Mouse (Mus musculus) heart, postnatal 14 days (tissue): ENCODE measurements around the gene Tln2. TPM values are rescaled to one million over a fixed set of nuclear protein-coding genes. Genes with fewer than 3 reads are reported as not detected.

ENCODE experiments used
- DNase-seq, 2 experiments: peaks; one replicate each; pipeline ENCODE4 v3.0.0; 2021 to 2022
- intact Hi-C: fragments of 180-260 bp; cut with DNase I; formaldehyde crosslinking; loops from one replicate; pipeline ENCODE4 v1.15.1; 2025
- total RNA-seq, 2 experiments: library from RNA; stranded (reverse); gene quantifications; 2 replicates each; pipeline ENCODE4 v1.2.3; 2021

Gene Tln2
- total RNA-seq, 2 experiments from 2014 or later: 77.2 to 87.0 TPM

DNA sequence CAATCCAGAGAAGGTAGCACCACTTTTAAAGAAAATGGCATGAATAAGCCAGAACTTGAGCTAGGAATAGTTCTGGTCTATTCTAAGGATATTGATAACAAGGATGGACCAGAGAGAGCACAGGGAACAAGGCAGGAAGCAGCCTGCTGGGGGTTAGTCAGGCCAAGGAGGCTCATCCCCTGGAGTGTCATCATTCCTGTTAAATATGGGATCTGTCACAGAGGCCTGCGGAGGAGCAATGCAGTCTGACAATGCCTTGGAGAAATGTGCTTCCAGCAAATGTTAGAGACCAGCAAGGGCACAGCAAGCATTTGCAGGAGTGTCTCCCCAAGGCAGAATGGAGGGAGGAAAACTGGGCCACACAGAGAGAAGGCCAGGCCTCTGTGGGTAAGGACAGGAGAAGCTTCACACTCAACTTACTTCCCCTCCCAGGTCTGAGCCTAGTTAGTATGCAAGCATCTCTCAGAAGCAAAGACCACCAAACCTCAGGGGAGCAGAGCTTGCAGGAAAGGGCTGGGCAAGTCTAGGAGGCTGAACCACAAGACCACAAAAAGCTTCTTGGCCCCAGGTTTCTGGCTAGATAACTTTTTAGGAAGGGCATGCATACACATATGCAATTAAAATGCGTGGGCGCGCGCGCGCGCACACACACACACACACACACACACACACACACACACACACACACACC, 9.5 kb downstream of the Tln2 start:
- intact Hi-C loops: no loop called here
- no peak for DNase-seq

DNA sequence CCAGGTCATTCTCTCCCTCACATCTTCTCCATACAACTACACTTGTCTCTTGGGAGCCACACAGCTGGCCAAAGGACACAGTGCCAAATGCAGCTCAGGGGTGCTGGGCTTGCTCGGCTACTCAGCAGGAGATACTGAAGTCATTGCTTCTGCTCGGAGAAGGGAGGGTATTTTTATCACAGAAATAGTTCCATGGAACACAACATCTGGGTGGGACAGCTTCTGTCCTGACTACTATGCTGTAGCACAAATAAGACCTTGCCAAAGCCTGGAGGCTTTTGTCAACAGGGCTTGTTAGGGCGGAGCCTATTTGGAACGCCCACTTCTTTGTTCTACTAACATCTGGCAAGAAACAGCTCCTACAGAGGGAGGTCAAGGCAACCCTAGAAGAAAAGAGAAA, 10.2 kb downstream of the Tln2 start:
- intact Hi-C loops: no loop called here
- peak; percentile 75 to 80 for DNase-seq

DNA sequence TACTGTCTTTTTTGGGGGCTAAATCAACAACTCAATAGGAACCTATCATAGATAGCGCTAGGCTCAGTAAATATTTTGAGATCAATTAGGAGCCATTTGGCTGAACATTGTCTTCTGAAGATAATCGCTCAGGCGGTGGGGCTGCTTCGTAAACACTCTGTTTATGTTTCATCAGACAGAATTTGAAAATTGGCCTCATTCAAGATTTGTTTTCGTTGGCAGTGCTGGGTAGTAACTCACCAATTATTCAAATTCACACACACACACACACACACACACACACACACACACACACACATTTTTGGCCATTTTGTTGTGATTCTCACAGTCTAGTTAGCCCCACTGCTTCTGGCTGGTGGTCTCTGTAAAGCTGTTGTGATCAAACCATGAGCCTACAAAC, 12.9 kb downstream of the Tln2 start:
- no peak for DNase-seq
- intact Hi-C loops: no loop called here

DNA sequence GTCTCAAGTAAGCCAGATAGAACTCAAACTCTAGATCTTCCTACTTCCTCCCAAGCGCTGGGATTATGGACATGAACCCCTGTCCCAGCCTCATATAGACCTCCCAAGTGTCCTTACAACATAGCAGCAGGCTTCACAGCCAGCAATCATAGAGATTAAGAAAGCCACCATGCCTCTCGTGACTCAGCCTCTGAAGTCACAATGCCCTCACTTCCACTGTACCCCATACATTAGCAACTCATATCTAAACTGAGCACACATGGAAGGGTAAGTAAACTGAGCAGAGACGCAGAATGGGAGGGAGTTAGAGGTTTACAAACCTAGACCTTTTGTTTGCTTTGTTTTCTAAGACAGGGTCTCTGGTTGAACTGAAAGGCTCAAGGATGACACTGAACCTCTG, 13.7 kb downstream of the Tln2 start:
- DNase-seq: no peak
- intact Hi-C loops: no loop called here

DNA sequence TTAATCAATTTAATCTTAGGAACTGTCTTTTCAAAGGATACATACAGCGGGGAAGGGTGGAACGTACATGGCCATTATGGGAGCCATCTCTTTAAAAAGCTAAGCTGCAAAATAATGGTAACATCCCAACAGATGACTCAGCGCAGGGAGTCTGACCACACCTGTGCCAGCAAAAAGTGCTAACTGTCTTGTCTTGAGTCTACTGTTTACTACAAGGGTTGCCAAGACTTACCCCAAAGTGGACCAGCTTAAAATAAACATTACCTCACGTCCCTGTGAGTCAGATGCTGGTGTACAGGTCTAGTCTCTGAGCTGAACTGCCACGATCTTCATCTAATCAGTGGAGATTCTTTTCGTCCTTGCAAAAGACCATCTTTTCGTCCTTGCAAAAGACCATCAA, 14.7 kb downstream of the Tln2 start:
- no peak for DNase-seq
- intact Hi-C loops: no loop called here

DNA sequence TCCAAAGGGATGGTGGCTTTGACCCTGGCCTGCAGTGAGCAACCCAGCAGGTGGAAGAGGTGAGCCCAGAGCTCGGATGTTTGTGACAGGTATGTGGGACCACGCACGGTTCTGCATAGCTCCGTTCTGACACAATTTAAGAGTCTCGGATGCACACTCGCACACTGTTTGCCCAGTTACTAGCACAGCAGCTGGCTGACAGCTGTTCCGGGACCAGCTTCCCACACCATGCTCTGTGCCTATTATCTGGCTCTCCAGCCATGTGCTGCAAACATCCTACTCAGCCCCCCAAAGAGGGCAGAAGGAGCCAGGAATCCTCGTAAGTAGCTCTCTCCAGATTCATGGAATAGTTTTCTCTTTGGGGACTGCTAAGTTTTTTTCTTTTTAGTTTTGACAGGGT, 17.6 kb downstream of the Tln2 start:
- intact Hi-C loops: no loop called here
- peak; percentile 17 to 26 for DNase-seq

DNA sequence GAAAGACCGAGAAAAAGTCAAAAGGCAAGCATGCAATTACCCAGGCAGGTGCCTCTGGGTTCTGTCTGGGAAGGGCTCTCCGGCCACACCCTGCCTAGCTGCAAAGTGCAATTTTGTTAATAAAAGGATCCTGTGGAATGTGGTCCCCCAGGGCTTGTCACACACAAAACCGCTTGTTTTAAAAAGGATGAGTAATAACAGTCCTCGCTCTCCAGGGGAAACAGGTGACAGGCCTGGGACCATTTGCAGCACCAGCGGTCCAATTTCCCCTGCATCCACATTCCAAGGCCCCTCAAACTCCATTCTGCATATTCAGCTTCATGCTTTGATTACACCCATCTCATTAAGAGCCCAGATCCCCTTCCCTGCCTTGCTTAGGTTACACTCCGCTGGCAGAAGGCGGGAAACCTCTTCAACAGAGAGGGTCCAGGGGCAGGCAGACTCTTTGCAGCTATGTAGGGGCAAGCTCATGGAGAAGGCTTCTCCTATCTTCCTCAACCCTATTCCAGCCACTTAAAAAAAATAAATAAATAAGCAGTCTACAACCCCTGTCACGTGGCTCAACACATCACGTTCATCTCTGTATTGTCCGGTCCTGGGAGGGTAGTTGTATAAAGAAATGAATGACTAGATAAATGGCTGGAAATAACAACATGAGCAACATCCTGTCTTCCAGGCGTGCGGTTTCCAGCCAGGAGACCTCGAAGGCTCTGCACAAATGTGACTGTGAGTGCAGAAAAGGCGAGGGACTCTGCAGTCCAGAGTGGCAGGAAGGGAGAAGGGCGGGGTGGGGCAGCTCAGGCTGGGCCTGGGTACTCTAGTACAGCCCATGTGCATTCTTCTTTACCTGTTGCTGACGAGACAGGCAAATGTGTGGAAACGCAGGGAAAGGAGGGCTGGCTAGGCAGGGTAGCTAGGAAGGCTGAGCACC, 19.5 kb downstream of the Tln2 start:
- intact Hi-C loops: no loop called here
- no peak for DNase-seq

DNA sequence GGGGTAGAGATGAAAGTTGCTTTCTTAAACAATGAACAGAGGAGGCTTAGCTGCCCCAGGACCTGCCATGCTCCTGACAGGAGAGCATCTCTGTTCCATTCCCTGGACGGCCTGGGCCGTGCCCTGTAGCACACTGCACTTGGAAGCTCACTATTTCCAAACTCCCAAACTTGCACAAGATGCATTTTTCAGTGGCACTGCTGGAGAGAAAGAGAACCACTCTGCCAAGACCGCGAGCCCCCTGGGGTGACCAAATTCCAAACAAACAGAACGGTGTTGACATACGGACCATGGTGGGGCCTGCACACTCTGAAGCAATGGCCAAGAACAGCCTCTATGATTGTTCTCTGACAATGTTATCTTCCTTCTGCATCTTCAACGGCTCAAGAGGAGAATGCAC, 25.1 kb downstream of the Tln2 start:
- intact Hi-C loops: no loop called here
- DNase-seq: no peak

DNA sequence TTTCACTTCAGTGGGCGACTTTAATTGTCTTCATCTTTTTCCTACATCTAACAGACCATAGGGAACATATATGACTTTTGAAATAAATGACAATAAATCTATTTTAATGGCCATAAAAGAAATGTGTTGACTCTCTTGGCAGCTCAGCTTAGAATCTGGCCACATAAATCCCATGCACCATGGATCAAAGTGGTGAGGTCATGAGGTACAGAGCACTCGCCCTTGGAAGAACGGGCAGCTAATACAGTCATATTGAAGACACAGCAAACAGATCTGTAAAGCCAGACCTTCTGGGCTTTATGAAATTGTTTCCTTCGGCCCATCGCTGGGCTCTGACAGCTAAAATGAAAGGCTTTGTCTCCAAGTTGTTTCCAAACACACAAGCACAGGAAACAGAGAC, 26.2 kb downstream of the Tln2 start:
- no peak for DNase-seq
- intact Hi-C loops: no loop called here

DNA sequence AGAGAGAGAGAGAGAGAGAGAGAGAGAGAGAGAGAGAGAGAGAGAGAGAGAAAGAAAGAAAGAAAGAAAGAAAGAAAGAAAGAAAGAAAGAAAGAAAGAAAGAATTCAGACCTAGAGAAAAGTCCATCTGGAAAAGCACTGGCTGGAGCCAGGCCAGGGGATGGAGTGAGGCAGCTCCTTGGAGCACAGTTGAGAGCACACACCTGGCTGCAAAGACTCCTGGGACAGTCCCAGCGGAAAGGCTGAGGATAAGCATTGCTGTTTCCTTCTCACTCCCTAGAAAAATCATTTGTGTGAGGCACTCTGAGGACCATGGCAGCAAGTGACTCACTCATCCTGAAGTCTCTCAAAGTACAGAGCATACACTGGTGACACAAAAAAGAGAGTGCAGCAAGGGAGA, 26.9 kb downstream of the Tln2 start:
- intact Hi-C loops: no loop called here
- DNase-seq: peak; percentile 29 to 32

DNA sequence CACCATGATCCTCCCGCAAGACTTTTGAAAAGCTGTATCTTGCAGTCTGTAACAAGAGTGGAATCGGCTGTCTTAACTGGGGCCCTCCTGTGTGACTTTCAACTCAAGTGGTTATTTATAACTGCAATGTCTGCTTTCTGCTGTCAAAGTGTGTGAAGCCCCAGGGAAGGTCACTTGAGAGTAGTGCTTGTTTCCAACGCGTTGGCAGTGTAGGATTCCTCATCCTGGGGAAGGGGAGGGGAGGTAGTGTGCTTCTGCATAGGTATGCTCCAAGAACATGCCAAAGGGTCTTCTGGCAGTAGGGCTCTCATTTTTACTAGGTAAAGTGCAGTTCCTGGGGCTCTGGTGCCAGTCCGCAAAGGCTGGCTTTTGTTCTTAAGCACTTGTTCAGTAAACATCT, 29.9 kb downstream of the Tln2 start:
- intact Hi-C loops: no loop called here
- peak in 1 of 2 experiments; percentile 15 for DNase-seq

DNA sequence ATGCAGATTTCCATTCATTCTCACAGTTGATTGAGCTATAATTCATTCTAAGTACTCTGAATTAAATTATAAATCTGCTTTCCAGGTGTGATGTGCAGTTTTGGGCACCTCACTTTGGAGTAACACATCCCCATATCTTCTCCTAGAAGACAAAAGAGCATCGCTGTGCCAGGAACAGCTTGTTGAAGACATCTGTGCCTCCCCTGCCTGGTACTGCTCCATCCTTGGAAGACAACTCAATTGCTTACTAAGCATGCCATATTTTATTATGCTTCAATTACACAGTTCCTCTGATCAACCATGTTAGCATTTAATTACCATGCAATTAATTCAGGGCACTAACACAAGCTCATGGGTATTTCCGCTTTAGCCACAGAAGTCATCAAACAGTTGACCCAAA, 31.8 kb downstream of the Tln2 start:
- intact Hi-C loops: no loop called here

DNA sequence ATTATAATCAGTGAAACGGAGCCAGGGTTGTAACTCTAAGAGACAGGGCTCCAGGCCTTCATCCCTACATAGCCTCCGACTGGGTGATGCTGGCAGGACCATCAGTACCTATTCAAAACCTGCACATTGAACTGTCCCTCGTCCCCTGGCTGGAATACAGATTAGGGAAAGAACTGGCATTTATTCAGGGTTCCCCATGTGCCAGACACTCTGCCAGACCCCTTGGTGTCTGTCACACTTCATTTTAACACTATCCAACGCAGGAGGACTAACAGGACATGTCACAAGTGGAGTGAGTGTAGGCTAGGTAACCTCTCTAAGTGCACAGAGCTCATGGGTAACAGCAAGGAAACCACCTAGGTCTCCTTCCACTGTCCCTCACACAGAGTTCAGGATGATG, 37.8 kb downstream of the Tln2 start:
- intact Hi-C loops: no loop called here
- DNase-seq: peak in 1 of 2 experiments; percentile 10

More for the DNA sequence above, 31.8 kb downstream of the Tln2 start:
- DNase-seq: no peak

DNA sequence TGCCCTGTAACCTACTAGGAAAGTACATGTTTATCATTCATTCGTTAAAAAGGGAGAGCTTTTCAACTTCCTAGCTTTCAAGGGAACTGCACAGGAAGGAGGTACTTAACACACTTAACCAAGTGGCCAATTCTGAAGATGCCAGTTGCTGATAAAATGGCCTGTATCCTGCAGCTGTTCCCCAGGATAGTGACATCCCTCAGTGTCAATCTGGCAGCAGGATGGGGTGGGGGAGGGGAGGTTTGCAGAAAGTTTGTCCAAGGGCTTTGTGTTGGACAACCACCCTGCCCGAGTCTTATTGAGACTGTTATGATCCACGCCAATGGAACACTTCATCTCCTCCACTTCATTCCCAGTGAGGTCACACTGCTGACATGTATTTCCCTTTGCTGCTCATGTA, 50.0 kb downstream of the Tln2 start:
- intact Hi-C loops: no loop called here
- no peak for DNase-seq

DNA sequence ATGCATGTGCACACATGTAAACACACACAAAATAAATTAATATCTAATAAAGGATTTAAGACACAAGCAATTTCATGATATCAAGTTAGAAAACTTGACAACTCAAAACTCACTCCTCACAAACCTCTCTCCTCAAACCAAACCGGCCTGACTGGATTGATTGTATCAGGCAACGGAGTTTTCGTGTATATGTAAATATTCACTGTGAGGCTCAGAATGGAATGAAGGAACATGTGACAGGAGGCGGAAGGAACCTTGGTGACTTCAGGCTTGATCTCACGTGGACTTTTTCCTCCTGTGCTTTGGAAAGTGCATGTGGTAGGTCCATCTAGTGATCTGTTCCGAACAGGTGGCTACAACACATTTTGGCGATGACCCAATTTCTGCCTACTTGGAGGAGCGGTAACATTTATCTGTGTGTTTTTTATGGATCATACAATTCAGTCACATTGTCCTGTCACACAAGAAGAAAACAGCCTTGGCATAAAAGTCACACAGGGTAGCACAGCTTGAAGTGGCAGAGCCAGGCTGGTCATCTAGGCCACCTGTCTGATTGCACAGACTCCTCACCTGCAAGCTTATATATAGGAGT, 54.7 kb downstream of the Tln2 start:
- DNase-seq: no peak
- intact Hi-C loops: no loop called here

DNA sequence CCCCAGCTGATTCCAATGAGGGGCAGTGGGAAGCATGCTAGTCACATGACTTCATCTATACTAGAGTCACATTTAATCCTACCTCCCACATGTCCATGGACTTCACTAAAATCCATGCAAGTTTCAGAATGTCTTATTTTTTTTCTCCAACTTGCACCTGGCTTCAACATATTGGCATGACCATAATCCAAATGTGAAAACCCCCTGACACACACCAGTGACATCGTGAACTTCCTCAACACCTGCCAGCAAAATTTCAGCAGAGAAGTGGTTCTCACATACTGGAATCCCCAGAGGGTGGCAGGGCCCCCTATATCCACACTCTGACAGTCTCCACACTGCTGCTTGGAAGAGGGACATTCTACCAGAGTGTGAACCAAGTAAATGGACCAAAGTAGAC, 57.7 kb downstream of the Tln2 start:
- no peak for DNase-seq
- intact Hi-C loops: no loop called here

DNA sequence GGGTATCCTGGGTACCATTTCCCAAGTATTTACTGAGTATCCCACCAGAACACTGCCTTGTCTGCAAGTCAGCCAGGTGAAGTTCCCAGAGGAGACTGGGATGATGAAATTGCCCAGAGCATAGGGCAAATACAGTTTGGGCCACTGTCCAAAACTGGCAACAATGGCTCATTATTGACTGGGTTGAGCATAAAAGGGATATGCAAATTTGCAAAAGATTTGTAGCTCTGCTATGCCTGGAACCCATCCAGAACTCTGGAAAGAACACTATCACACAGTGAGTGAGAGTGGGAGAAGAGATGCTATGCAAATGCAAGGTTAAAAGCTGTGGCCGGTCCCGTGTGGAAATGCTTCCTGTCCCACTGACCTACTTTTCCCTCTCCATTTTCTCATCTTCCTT, 63.1 kb downstream of the Tln2 start:
- DNase-seq: no peak
- intact Hi-C loops: no loop called here

DNA sequence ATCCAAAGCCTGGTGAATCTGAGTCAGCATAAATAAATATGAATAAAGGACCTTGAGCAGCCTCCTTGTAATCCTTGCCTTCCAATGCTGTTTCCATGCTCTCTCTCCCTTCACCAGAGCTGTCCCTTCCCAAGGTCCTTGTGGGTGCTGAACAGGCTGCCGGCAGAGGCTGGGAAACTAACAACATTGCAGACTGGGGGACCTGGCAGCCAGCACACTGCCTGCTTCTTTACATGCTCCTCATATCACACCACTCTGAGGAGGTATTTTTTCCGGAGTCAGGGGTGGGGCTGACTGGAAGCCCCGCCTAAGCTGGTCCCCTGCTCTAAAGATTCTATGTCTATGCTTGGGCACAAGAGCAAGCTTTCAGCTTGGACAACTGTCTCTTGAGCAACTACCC, 64.2 kb downstream of the Tln2 start:
- intact Hi-C loops: no loop called here
- no peak for DNase-seq

DNA sequence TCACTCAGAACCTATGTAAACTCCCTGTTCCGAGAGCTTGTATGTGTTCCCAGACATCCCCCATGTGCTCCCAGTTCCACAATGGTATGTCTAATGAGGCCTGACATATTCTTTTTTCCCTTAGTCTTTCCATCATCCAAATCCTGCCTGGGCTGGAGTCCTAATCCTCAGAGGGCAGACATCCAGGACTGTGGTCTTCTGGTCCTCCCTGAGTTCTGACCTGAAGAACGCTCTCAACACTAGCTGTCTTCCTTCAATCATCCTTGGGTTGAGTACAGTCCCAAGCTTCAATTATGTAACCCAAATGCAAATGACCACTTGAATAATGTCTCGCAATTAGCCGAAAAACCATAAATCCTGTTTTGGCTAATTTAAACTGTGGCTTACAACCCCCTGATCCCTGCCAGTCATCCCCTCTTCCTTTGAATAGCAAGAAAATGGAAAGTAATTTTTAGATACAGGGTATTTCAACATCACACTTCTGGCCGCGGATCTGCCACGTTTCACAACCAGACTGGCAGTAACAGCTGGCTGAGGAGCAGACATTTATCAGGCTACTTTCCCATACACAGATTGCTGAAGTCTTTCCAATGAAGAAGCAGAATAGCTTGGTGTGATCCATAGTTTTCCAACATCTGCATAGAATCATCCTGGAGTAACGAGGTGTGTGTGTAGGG, 65.5 kb downstream of the Tln2 start:
- peak; percentile 19 to 27 for DNase-seq
- intact Hi-C loops: no loop called here

DNA sequence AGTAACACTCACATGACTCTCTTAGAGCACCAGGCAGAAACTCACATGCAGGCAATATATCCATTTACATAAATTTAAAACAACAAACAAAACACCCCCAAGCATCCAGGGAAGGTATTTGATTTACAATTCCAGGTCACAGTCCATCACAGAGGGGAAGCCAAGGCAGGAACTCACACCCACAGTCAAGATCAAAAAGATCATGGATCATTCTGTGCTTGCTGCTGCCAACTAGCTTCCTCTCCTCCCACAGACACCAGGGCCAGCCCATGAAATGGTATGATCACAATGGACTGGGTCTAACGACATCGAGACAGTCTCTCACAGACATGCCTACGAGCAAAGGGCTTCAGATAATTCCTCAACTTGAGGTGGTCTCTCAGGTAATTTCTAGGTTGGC, 70.1 kb downstream of the Tln2 start:
- intact Hi-C loops: no loop called here
- no peak for DNase-seq

DNA sequence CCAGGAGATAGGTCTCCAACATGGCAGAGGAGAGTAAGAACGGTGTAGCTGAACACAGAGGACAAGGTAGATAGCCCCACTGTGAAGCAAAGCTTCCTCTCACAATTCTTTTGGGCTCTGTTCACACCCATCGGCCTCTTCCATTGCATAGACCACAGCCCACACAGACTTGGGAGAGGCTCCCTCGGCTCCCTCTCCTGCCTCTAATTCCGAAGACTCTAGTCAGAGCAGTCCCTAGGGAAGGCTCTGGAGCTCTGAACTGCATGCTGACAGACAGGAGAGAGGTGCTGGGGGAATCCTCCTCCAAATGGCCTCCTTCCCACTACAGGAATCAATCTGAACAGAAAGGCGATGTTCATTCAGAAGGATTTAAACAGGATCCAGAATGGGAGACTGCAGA, 72.9 kb downstream of the Tln2 start:
- intact Hi-C loops: no loop called here
- no peak for DNase-seq
